Mouse (Mus musculus): ENCODE results near the gene Neurog3. TPM values are rescaled to one million over a fixed set of nuclear protein-coding genes. Genes with fewer than 3 reads are reported as not detected.

Neurog3 gene
- polyA plus RNA-seq, 1 experiment: not detected

- TF ChIP-seq POLR2A (IDR thresholded peaks at IDR 0.05; ENCODE audit: low read depth, low read length) (no peak), CTCF (conservative IDR thresholded peaks at IDR 0.05; ENCODE audit: insufficient read depth, insufficient read length, low read depth, low read length) (no peak)
- no peaks in the 10 kb centered on the region for H3K4me1 ChIP-seq (ENCODE audit: control insufficient read depth, insufficient read depth, low read length)
- DNase-seq: no peak
- no peaks in the 10 kb centered on the region; the same call in 1 of the 2 replicates for H3K27me3 ChIP-seq (replicated peaks; ENCODE audit: control insufficient read depth, insufficient read depth, low read length)
- no peak overlapping the region for H3K4me3 ChIP-seq (ENCODE audit: insufficient read depth, low read depth, low read length)
- no peak overlapping the region for H3K27ac ChIP-seq (ENCODE audit: insufficient read depth, low read depth, low read length)
- WGBS: 7% methylated on average over 4 of the region's 4 CpGs
- H3K36me3 ChIP-seq (ENCODE audit: control insufficient read depth, insufficient read depth, low read length): no peaks in the 10 kb centered on the region
These were observed 4.3 kb downstream of the Neurog3 start for GRCm38 (mm10) chr10:62137150-62137549.

DNA sequence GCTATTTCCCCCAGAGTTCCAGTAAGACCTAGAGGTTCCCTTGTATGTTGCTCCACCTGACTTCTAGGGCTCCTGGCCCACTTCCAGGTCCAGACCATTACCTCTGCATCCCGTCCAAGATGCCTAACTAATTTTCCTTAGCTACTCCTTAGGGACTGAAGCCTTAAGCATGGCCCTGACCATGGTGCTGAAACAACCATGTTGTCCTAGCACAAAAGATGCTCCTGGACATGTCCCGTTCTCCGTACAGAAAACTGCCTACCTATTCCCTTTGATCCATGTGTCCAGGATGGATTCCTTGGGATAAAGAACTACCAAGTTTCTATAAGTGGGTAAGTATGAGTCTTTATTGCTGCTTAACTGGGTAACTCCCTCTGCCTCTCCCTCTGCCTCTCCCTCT lies 5.2 kb downstream of the Neurog3 start:
- no peak for DNase-seq
- Histone ChIP-seq H3K4me1 (ENCODE audit: control insufficient read depth, insufficient read depth, low read length) (no peaks in the 10 kb centered on the region), H3K27ac (ENCODE audit: insufficient read depth, low read depth, low read length) (no peak overlapping the region), H3K4me3 (ENCODE audit: insufficient read depth, low read depth, low read length) (no peak overlapping the region), H3K27me3 (replicated peaks; ENCODE audit: control insufficient read depth, insufficient read depth, low read length) (no peaks in the 10 kb centered on the region), H3K36me3 (ENCODE audit: control insufficient read depth, insufficient read depth, low read length) (no peaks in the 10 kb centered on the region)
- 16% methylated on average over 3 of the region's 3 CpGs for WGBS
- TF ChIP-seq POLR2A (IDR thresholded peaks at IDR 0.05; ENCODE audit: low read depth, low read length) (no peak), CTCF (conservative IDR thresholded peaks at IDR 0.05; ENCODE audit: insufficient read depth, insufficient read length, low read depth, low read length) (no peak)

DNA sequence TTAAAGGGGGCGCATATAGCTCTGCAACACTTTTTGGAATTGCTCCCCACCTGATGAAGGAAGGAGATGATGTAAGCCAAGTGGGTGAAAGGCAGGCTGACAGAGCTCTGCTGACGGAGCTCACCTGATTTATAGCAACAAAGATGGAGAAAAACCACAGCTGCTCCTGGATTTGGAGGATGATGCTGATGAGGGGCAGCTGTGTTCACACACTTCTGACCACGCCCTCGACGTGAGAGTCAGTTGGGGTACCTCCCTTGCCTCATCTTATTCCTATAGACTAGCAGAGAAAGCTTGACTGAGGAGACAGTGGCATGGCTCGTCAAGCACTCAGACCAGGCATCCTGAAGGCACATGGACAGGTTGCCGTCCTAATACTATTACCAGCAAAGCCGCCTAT lies 10.9 kb downstream of the Neurog3 start, which contains the start of gene Fam241b:
Gene Fam241b (minus strand): TSS at position 101 of the 400 bp plus-strand sequence.
- Histone ChIP-seq H3K36me3 (ENCODE audit: control insufficient read depth, insufficient read depth, low read length) (no peaks in the 10 kb centered on the region), H3K27me3 (replicated peaks; ENCODE audit: control insufficient read depth, insufficient read depth, low read length) (no peaks in the 10 kb centered on the region), H3K27ac (ENCODE audit: insufficient read depth, low read depth, low read length) (no peak within 1 kb of the TSS), H3K4me3 (ENCODE audit: insufficient read depth, low read depth, low read length) (no peak within 1 kb of the TSS), H3K4me1 (ENCODE audit: control insufficient read depth, insufficient read depth, low read length) (no peaks in the 10 kb centered on the region)
- 51% methylated on average over 8 of the region's 8 CpGs for WGBS
- no peak for DNase-seq
- no peak for TF ChIP-seq CTCF (conservative IDR thresholded peaks at IDR 0.05; ENCODE audit: insufficient read depth, insufficient read length, low read depth, low read length)
- no peak for TF ChIP-seq POLR2A (IDR thresholded peaks at IDR 0.05; ENCODE audit: low read depth, low read length)

GRCm38 (mm10) chr10:62145957-62146356 lies 13.1 kb downstream of the Neurog3 start:
- Histone ChIP-seq H3K27me3 (replicated peaks; ENCODE audit: control insufficient read depth, insufficient read depth, low read length) (no peaks in the 10 kb centered on the region), H3K4me3 (ENCODE audit: insufficient read depth, low read depth, low read length) (no peak overlapping the region), H3K36me3 (ENCODE audit: control insufficient read depth, insufficient read depth, low read length) (no peaks in the 10 kb centered on the region), H3K27ac (ENCODE audit: insufficient read depth, low read depth, low read length) (no peak overlapping the region), H3K4me1 (ENCODE audit: control insufficient read depth, insufficient read depth, low read length) (no peaks in the 10 kb centered on the region)
- 60% methylated on average over 5 of the region's 5 CpGs for WGBS
- no peak for DNase-seq
- TF ChIP-seq CTCF (conservative IDR thresholded peaks at IDR 0.05; ENCODE audit: insufficient read depth, insufficient read length, low read depth, low read length): no peak
- TF ChIP-seq POLR2A (IDR thresholded peaks at IDR 0.05; ENCODE audit: low read depth, low read length): no peak

DNA sequence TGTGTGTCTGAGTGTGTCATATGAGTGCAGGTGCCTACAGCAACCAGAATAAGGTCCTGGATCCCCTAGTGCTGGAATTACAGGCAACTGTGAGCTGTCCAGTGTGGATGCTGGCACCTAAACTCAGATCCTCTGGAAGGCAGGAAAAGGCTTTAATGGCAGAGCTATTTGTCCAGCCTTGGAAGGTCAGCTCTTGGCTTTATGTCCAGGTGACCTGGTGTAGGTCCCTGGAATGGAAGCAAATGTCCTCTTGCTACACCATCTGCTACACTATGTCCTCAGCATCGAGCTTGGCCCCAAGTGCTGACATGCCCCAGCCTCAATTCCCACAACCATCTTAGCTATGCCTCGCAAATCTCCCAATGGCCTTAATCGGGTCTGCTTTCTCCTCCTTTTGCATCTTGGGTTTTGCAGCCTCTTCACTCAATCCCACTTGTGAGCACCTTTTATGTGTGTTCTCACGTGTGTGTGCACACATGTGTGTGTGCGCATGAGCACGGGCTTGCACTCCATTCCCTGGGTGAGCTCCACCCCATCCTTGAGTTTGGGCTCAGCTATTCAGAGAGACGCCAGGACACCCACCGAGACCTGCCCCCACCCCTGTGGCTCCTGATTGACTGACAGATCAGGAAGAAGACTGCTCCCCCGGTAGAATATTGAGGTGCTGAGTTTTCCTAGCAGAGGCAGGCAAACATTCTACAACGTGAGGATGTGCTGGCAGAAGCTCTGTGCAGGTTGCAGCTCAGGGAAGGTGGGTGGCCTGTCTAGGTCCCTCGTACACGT lies 14.8 kb downstream of the Neurog3 start:
- TF ChIP-seq POLR2A (IDR thresholded peaks at IDR 0.05; ENCODE audit: low read depth, low read length) (no peak), CTCF (conservative IDR thresholded peaks at IDR 0.05; ENCODE audit: insufficient read depth, insufficient read length, low read depth, low read length) (no peak)
- H3K4me3 ChIP-seq (ENCODE audit: insufficient read depth, low read depth, low read length): no peak overlapping the region
- no peaks in the 10 kb centered on the region for H3K27me3 ChIP-seq (replicated peaks; ENCODE audit: control insufficient read depth, insufficient read depth, low read length)
- H3K36me3 ChIP-seq (ENCODE audit: control insufficient read depth, insufficient read depth, low read length): no peaks in the 10 kb centered on the region
- DNase-seq: no peak
- 61% methylated on average over 12 of the region's 12 CpGs for WGBS
- H3K27ac ChIP-seq (ENCODE audit: insufficient read depth, low read depth, low read length): no peak overlapping the region
- no peaks in the 10 kb centered on the region for H3K4me1 ChIP-seq (ENCODE audit: control insufficient read depth, insufficient read depth, low read length)

- Histone ChIP-seq H3K27me3 (replicated peaks; ENCODE audit: control insufficient read depth, insufficient read depth, low read length) (no peaks in the 10 kb centered on the region), H3K27ac (ENCODE audit: insufficient read depth, low read depth, low read length) (no peak overlapping the region), H3K4me3 (ENCODE audit: insufficient read depth, low read depth, low read length) (no peak overlapping the region), H3K36me3 (ENCODE audit: control insufficient read depth, insufficient read depth, low read length) (no peaks in the 10 kb centered on the region), H3K4me1 (ENCODE audit: control insufficient read depth, insufficient read depth, low read length) (no peaks in the 10 kb centered on the region)
- 59% methylated on average over 7 of the region's 7 CpGs for WGBS
- TF ChIP-seq CTCF (conservative IDR thresholded peaks at IDR 0.05; ENCODE audit: insufficient read depth, insufficient read length, low read depth, low read length): no peak
- no peak for TF ChIP-seq POLR2A (IDR thresholded peaks at IDR 0.05; ENCODE audit: low read depth, low read length)
- DNase-seq: no peak
These were observed 17.0 kb downstream of the Neurog3 start for GRCm38 (mm10) chr10:62149929-62150328.

- no peaks in the 10 kb centered on the region for H3K36me3 ChIP-seq (ENCODE audit: control insufficient read depth, insufficient read depth, low read length)
- TF ChIP-seq CTCF (conservative IDR thresholded peaks at IDR 0.05; ENCODE audit: insufficient read depth, insufficient read length, low read depth, low read length): no peak
- no peak for TF ChIP-seq POLR2A (IDR thresholded peaks at IDR 0.05; ENCODE audit: low read depth, low read length)
- H3K4me1 ChIP-seq (ENCODE audit: control insufficient read depth, insufficient read depth, low read length): no peaks in the 10 kb centered on the region
- no peak overlapping the region for H3K27ac ChIP-seq (ENCODE audit: insufficient read depth, low read depth, low read length)
- H3K4me3 ChIP-seq (ENCODE audit: insufficient read depth, low read depth, low read length): no peak overlapping the region
- peak; percentile 52 for DNase-seq
- WGBS: 17% methylated on average over 10 of the region's 10 CpGs
- H3K27me3 ChIP-seq (replicated peaks; ENCODE audit: control insufficient read depth, insufficient read depth, low read length): no peaks in the 10 kb centered on the region
These were observed 29.5 kb downstream of the Neurog3 start for GRCm38 (mm10) chr10:62162410-62162809.

Data from kidney, adult 2 months (tissue).